Mouse (Mus musculus) MEL (cell line): ENCODE data around the gene Atp6v1g1. TPM values are rescaled to one million over a fixed set of nuclear protein-coding genes. Genes with fewer than 3 reads are reported as not detected.

ENCODE experiments used
- DNase-seq: peaks from one replicate; pipeline ENCODE4 v3.0.0; 2011; ENCODE audit warnings: low read depth, low spot score
- H3K27ac ChIP-seq: 2 replicates; pipeline ENCODE4 v1.5.1; 2012; ENCODE audit warnings: low read depth, mild to moderate bottlenecking, control low read depth, low read length, moderate library complexity; ENCODE audit not compliant: control insufficient read depth
- H3K27me3 ChIP-seq, 2 experiments: fragments of 150-350 bp in 1 of 2; sonication (generic) in 1 of 2; 2 replicates each; pipeline ENCODE4 v1.6.1; 2012; ENCODE audit warnings: low read length in 2 of 2, mild to moderate bottlenecking in 2 of 2, improper control_type of control experiment in 1 of 2, moderate library complexity in 1 of 2; ENCODE audit not compliant: insufficient read depth in 2 of 2, control insufficient read depth in 1 of 2
- H3K36me3 ChIP-seq, 2 experiments: 2 replicates each; pipeline ENCODE4 v1.6.1; 2012 to 2014; ENCODE audit warnings: low read length in 2 of 2, improper control_type of control experiment in 1 of 2, inconsistent platforms in 1 of 2, mild to moderate bottlenecking in 1 of 2; ENCODE audit not compliant: insufficient read depth in 2 of 2, control insufficient read depth in 1 of 2
- H3K4me1 ChIP-seq, 2 experiments: fragments of 150-350 bp in 1 of 2; sonication (generic) in 1 of 2; 2 replicates each; pipeline ENCODE4 v1.6.1; 2012; ENCODE audit warnings: low read length in 2 of 2, improper control_type of control experiment in 1 of 2, mild to moderate bottlenecking in 1 of 2; ENCODE audit not compliant: insufficient read depth in 2 of 2, control insufficient read depth in 1 of 2
- H3K4me3 ChIP-seq, 2 experiments: fragments of 150-350 bp in 1 of 2; sonication (generic) in 1 of 2; 2 replicates each; pipeline ENCODE4 v1.5.1; 2012; ENCODE audit warnings: low read depth in 2 of 2, low read length in 2 of 2, mild to moderate bottlenecking in 2 of 2, moderate library complexity in 2 of 2, control low read depth in 1 of 2, improper control_type of control experiment in 1 of 2; ENCODE audit not compliant: control insufficient read depth in 1 of 2, insufficient read depth in 1 of 2
- H3K79me2 ChIP-seq: 2 replicates; pipeline ENCODE4 v1.6.1; 2012; ENCODE audit warnings: mild to moderate bottlenecking, low read length, moderate library complexity; ENCODE audit not compliant: control insufficient read depth, poor library complexity, insufficient read depth
- H3K9ac ChIP-seq: 2 replicates; pipeline ENCODE4 v1.6.1; 2012; ENCODE audit warnings: low read depth, mild to moderate bottlenecking, control low read depth, low read length, moderate library complexity; ENCODE audit not compliant: control insufficient read depth, poor library complexity, severe bottlenecking
- H3K9me3 ChIP-seq: fragments of 150-350 bp; sonication (generic); replicated peaks from 2 replicates; pipeline ENCODE4 v1.6.1; 2012; ENCODE audit warnings: mild to moderate bottlenecking, low read length, improper control_type of control experiment, moderate library complexity; ENCODE audit not compliant: insufficient read depth
- BHLHE40 ChIP-seq: IDR thresholded peaks from 2 replicates; pipeline ENCODE4 v1.6.1; 2012; ENCODE audit warnings: low read depth, mild to moderate bottlenecking, inconsistent platforms, low read length, improper control_type of control experiment, borderline replicate concordance
- CHD1 ChIP-seq: IDR thresholded peaks from 2 replicates; pipeline ENCODE4 v1.6.1; 2012; ENCODE audit warnings: low read depth, mild to moderate bottlenecking, inconsistent platforms, low read length, improper control_type of control experiment
- CTCF ChIP-seq, 3 experiments: IDR thresholded peaks in 2 of 3; conservative IDR thresholded peaks in 1 of 3; 2 replicates each; pipeline ENCODE4 v1.5.1; 2011 to 2012; ENCODE audit warnings: low read length in 3 of 3, low read depth in 2 of 3, mild to moderate bottlenecking in 2 of 3, improper control_type of control experiment in 1 of 3, inconsistent platforms in 1 of 3, mixed read lengths in 1 of 3, moderate library complexity in 1 of 3; ENCODE audit not compliant: control insufficient read depth in 1 of 3, insufficient read depth in 1 of 3, poor library complexity in 1 of 3, severe bottlenecking in 1 of 3
- EP300 ChIP-seq, 2 experiments: IDR thresholded peaks; 2 replicates each; pipeline ENCODE4 v1.6.1; 2011; ENCODE audit warnings: improper control_type of control experiment in 2 of 2, low read length in 2 of 2, low read depth in 1 of 2, mild to moderate bottlenecking in 1 of 2
- HCFC1 ChIP-seq: IDR thresholded peaks from 2 replicates; pipeline ENCODE4 v1.6.1; 2012; ENCODE audit warnings: low read depth, mild to moderate bottlenecking, inconsistent platforms, low read length, improper control_type of control experiment, moderate library complexity
- JUND ChIP-seq: IDR thresholded peaks from 2 replicates; pipeline ENCODE4 v1.6.1; 2011; ENCODE audit warnings: low read depth, mild to moderate bottlenecking, improper control_type of control experiment, low read length
- KAT2A ChIP-seq: conservative IDR thresholded peaks from 2 replicates; pipeline ENCODE4 v1.6.1; 2012; ENCODE audit warnings: low read depth, low read length, improper control_type of control experiment, inconsistent platforms
- MAZ ChIP-seq: IDR thresholded peaks from 2 replicates; pipeline ENCODE4 v1.6.1; 2012; ENCODE audit warnings: low read depth, mild to moderate bottlenecking, inconsistent platforms, low read length, improper control_type of control experiment
- NELFE ChIP-seq: IDR thresholded peaks from 2 replicates; pipeline ENCODE4 v1.6.1; 2011; ENCODE audit warnings: low read depth, low read length, improper control_type of control experiment
- TCF12 ChIP-seq: IDR thresholded peaks from 2 replicates; pipeline ENCODE4 v1.6.1; 2014; ENCODE audit warnings: low read depth, mild to moderate bottlenecking, inconsistent platforms, low read length, improper control_type of control experiment, moderate library complexity
- USF2 ChIP-seq, 2 experiments: IDR thresholded peaks; 2 replicates each; pipeline ENCODE4 v1.6.1; 2011 to 2012; ENCODE audit warnings: improper control_type of control experiment in 2 of 2, low read length in 2 of 2, borderline replicate concordance in 1 of 2, inconsistent platforms in 1 of 2, low read depth in 1 of 2, mild to moderate bottlenecking in 1 of 2; ENCODE audit not compliant: insufficient read depth in 1 of 2
- ZC3H11A ChIP-seq: IDR thresholded peaks from 2 replicates; pipeline ENCODE4 v1.6.1; 2012; ENCODE audit warnings: low read depth, mild to moderate bottlenecking, inconsistent platforms, low read length, improper control_type of control experiment
- polyA plus RNA-seq, 2 experiments: library from polyadenylated mRNA; stranded (reverse) in 1 of 2; unstranded in 1 of 2; fragments of >175 nt in 1 of 2; fragments of >200 nt in 1 of 2; gene quantifications; 2 replicates each; pipeline versions ENCODE4 v1.2.1 to v1.2.4; 2012; ENCODE audit warnings: low replicate concordance in 2 of 2, low read depth in 1 of 2; ENCODE audit not compliant: insufficient read length in 2 of 2, insufficient read depth in 1 of 2, missing spikeins in 1 of 2
- total RNA-seq: library from RNA; depleted of rRNA; stranded (reverse); fragments of 300-350 nt; gene quantifications from 2 replicates; pipeline ENCODE4 v1.2.3, GENCODE M21; 2012; rRNA removed

Atp6v1g1 gene
- total and polyA plus RNA-seq, 3 experiments = 122 to 164 TPM; not detected in 1

GRCm38 (mm10) chr4:63594459-63595110, 50.0 kb downstream of the Atp6v1g1 start (continued):
- TF ChIP-seq TCF12 (no peak), KAT2A (no peak)

DNA sequence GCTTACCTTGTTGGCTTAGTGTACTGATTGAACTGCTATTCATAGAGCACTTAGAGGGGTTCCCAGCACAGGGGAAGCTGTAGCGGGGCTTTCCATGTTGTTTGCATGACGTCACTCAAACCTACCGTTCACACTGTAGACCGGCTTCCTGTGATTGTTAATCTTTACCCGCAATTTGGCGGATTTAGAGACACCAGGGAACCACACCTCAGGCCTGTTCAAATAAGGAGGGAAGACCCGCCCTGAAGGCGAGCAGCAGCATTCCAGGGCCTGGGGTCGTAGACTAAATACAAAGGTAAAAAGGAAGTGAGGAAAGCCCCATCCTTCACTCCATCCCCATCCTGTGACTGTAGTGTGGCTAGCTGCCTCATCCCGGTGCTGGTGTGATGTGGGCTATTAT, 50.7 kb downstream of the Atp6v1g1 start:
- H3K36me3 ChIP-seq = no peaks in the 10 kb centered on the region
- H3K79me2 ChIP-seq = no peaks in the 10 kb centered on the region
- H3K4me3 ChIP-seq = no peak overlapping the region
- no peak overlapping the region for H3K9ac ChIP-seq
- H3K27ac ChIP-seq = no peak overlapping the region
- 0 out of 4 replicates have a peak, but pooled peaks cover 0 to 4% of the 10 kb centered on the region in 2 experiments for H3K4me1 ChIP-seq
- DNase-seq = no peak
- no peaks in the 10 kb centered on the region for H3K9me3 ChIP-seq
- no peaks in the 10 kb centered on the region for H3K27me3 ChIP-seq
- no peak for TF ChIP-seq KAT2A
- no peak for TF ChIP-seq USF2 (IDR thresholded peaks at IDR 0.05; ENCODE audit: borderline replicate concordance in 1 of 2, insufficient read depth in 1 of 2, low read depth in 1 of 2, low read length in 2 of 2)
- TF ChIP-seq NELFE = no peak
- no peak for TF ChIP-seq CTCF (IDR thresholded peaks at IDR 0.05 in 2 of 3, conservative IDR thresholded peaks at IDR 0.05 in 1 of 3; ENCODE audit: control insufficient read depth in 1 of 3, insufficient read depth in 1 of 3, low read depth in 2 of 3, low read length in 3 of 3, poor library complexity in 1 of 3, severe bottlenecking in 1 of 3)
- no peak for TF ChIP-seq JUND
- no peak for TF ChIP-seq HCFC1
- TF ChIP-seq EP300 (IDR thresholded peaks at IDR 0.05; ENCODE audit: low read depth in 1 of 2, low read length in 2 of 2) = no peak
- no peak for TF ChIP-seq ZC3H11A
- TF ChIP-seq, all 39 proteins: peak for 0

GRCm38 (mm10) chr4:63596010-63596409, 51.4 kb downstream of the Atp6v1g1 start:
- Histone ChIP-seq H3K9me3 (no peaks in the 10 kb centered on the region), H3K27me3 (no peaks in the 10 kb centered on the region), H3K4me1 (0 out of 4 replicates have a peak, but pooled peaks cover 0 to 4% of the 10 kb centered on the region in 2 experiments), H3K79me2 (no peaks in the 10 kb centered on the region), H3K27ac (no peak overlapping the region), H3K36me3 (no peaks in the 10 kb centered on the region), H3K4me3 (no peak overlapping the region), H3K9ac (no peak overlapping the region)
- no peak for TF ChIP-seq MAZ
- TF ChIP-seq CHD1 = no peak
- TF ChIP-seq NELFE = no peak
- TF ChIP-seq BHLHE40 = no peak
- DNase-seq = no peak

Other genes starting within 250 kb of the Atp6v1g1 start
- gene Orm1, start 200.2 kb upstream of the Atp6v1g1 start, total RNA-seq = not detected in 2 replicates
- gene Orm1, start 200.2 kb upstream of the Atp6v1g1 start, polyA plus RNA-seq = not detected
- gene Orm3, start 188.6 kb upstream of the Atp6v1g1 start, total RNA-seq = not detected in 2 replicates
- gene Orm3, start 188.6 kb upstream of the Atp6v1g1 start, polyA plus RNA-seq = not detected
- not detected in 2 replicates for gene Orm2, start 182.3 kb upstream of the Atp6v1g1 start, total RNA-seq
- gene Orm2, start 182.3 kb upstream of the Atp6v1g1 start, polyA plus RNA-seq = not detected
- 3.9 and 6.2 TPM in 2 replicates for gene Akna, start 141.4 kb upstream of the Atp6v1g1 start, total RNA-seq
- gene Akna, start 141.4 kb upstream of the Atp6v1g1 start, polyA plus RNA-seq = 10 to 100 TPM in 1 of 2 experiments, not detected in 1; 14.1 TPM
- gene Whrn, start 48.8 kb upstream of the Atp6v1g1 start, total RNA-seq = not detected in 2 replicates
- not detected for gene Whrn, start 48.8 kb upstream of the Atp6v1g1 start, polyA plus RNA-seq
- gene Tmem268, start 14.0 kb downstream of the Atp6v1g1 start, total RNA-seq = 6.9 and 8.1 TPM in 2 replicates
- gene Tmem268, start 14.0 kb downstream of the Atp6v1g1 start, polyA plus RNA-seq = 10 to 100 TPM in 1 of 2 experiments, not detected in 1; 11.3 TPM
- not detected in 2 replicates for gene Gm11213, start 60.5 kb downstream of the Atp6v1g1 start, total RNA-seq
- not detected for gene Gm11213, start 60.5 kb downstream of the Atp6v1g1 start, polyA plus RNA-seq
- not detected in 2 replicates for gene Tex48, start 77.7 kb downstream of the Atp6v1g1 start, total RNA-seq
- gene Tex48, start 77.7 kb downstream of the Atp6v1g1 start, polyA plus RNA-seq = not detected
- gene Gm11214, start 118.6 kb downstream of the Atp6v1g1 start, total RNA-seq = not detected in 2 replicates
- under 1 TPM in 1 of 2 experiments, not detected in 1; 0.43 TPM for gene Gm11214, start 118.6 kb downstream of the Atp6v1g1 start, polyA plus RNA-seq
- gene Tnfsf15, start 200.3 kb downstream of the Atp6v1g1 start, total RNA-seq = not detected in 2 replicates
- gene Tnfsf15, start 200.3 kb downstream of the Atp6v1g1 start, polyA plus RNA-seq = not detected